Mouse (Mus musculus) layer of hippocampus, postnatal 14 days (tissue): Measurements from ENCODE around the gene Nod2. TPM values are rescaled to one million over a fixed set of nuclear protein-coding genes. Genes with fewer than 3 reads are reported as not detected.

Source experiments
- DNase-seq, 2 experiments: peaks; one replicate each; pipeline ENCODE4 v3.0.0; 2021 to 2022; ENCODE audit warnings: low spot score in 2 of 2, mixed read lengths in 1 of 2
- long read RNA-seq, 2 experiments: library from polyadenylated mRNA; stranded (forward); transcript quantifications; one replicate each; pipeline ENCODE4 v2.0.0; 2021
- total RNA-seq, 2 experiments: library from RNA; stranded (reverse); gene quantifications; 2 replicates each; pipeline ENCODE4 v1.2.3; 2021

Nod2 gene
- under 1 TPM; 0.37 to 0.60 TPM for total RNA-seq
- long read RNA-seq, experiment 1: 0 reads
- long read RNA-seq, experiment 2: 0 reads

GRCm38 (mm10) chr8:88646837-88647778 is at the start of gene Nod2:
Gene Nod2, plus strand, starts transcription at chr8:88647315.
- DNase-seq: no peak

GRCm38 (mm10) chr8:88598578-88598977 is 48.5 kb upstream of the Nod2 start:
- DNase-seq: no peak

GRCm38 (mm10) chr8:88599491-88599890 is 47.6 kb upstream of the Nod2 start:
- DNase-seq: no peak

DNA sequence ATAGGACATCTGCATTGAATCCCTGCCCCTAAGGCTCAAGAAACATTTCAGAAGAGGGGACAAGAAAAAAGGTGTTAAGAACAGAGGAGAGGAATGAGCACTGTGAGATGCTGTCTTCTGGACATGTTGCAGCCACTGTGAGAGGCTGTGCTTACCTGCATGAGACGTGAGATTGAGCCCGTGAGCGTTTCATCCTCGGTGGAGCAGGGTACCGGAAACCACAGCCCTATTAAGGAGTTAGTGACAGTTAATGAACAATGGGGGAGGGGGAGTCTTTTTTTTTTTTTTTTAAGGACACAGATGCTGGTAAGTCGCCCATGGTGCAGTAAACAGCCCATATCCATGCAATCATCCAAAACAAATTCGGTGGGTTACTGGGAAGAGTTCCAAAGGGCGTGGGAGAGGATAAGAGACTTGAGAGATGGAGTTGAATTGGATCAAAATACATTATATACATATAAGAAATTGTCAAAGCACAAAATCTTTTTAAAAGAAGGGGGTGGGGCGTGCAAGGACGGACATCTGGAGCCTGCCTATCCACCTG is 43.6 kb upstream of the Nod2 start:
- DNase-seq: no peak

- peak in 1 of 2 experiments; percentile 27 for DNase-seq
Measured at GRCm38 (mm10) chr8:88604065-88605038, 42.8 kb upstream of the Nod2 start.

DNA sequence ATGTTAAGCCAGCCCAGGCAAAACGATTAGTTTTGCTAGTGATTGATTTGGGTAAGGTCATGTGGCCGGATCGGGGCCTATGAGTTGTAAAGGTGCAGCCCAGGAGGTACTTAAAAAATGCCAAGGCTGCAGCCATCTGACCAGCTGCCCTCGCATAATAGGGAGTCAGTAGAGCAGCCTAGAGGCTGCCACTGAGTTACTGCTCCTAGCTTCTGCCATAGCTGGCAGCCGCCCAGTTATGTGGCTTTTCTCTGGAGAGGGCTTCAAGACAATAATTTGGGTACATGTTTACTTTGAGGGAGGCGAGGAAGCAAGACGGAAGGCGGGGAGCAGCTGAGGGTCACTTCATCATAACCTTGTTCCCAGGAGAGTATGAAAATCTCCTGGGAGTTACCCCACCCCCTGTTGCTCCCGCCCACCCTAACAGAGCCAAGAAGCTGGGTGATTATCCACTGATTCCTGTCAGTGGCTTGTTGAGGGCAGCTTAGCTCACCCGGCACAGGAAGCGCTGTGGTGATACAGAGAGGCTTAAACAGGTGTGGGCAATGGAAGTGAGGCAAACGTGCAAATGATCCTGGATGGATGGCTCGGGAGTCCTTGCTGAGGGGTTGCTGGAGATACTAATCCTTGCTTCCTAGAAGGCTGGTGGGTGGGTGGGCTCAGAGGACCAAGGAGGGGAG is 41.6 kb upstream of the Nod2 start:
- no peak for DNase-seq

DNA sequence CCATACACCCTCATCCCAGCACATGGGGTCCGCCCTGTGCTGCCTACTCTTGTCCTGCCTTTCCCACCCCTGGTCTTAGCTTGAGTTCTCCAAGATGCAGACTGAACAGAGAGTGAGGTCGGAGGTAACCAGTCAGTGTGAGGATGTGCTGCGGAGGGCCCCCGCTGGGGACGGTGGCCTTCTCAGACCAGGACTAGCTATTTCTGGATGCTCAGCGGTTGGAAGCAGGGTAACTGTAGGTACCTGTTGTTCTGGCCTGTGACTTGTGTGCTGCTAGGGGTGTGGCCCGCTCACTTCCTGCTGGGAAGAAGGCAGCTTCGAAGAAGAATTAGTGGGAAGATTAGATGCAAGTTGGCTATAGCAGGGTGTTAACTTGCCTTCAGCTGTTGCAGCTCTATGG is 38.1 kb upstream of the Nod2 start:
- DNase-seq: no peak

DNA sequence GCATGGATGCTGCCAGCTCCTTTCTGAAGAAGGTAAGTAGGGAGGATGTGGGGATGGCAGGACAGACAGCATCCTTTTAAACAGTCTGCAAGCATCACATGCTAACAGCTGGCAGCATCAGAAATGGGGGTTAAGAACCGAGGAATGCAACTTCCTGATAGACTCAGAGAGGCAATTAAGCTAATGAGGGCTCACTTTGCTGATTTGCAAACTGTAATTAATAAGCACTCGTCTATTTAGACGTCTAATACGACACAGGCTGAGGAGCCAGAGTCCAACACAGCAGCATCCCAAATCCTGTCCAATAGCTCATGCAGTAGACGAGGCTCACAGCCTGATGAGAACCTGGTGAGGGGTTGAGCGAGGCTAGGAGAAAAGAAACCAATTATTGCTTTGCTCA is 36.8 kb upstream of the Nod2 start:
- DNase-seq: no peak

DNA sequence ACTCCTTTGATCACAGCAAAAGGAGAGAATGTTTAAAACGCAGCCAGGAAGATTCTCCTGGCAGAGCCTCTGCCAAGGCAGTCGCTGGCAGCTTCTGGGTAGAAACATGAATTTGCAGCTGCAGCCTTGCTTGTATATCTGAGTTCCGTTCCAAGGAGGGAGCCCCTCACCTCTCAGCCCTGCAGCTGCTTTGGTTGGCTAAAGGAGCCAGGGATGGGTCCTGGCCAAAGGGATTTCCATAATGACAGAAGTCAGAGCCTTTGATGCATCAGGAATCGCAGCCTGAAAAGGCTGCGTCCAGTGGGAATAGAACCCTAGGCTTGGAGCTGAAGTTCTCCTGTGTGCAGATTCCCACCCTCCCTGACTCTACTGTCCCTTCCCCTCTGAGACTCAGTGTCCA is 32.1 kb upstream of the Nod2 start:
- DNase-seq: no peak

DNA sequence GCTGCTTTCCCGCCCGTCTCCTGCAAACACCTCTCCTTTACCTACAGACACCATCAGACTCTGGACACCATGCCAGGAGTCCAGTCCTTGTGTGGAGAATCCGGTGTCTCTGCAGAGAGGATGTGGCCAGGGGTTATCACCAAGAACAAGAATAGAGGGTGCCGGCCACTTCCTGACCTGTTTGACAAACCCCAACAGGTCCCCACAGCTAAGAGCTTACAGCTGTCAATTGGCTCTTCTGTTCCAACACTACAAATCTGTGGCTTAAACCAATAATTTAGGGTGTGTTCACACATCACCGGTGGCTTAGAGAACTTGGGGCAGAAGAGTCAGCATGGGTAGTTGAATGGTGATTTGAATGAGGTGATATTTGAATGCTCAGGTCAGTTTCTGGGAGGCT is 28.5 kb upstream of the Nod2 start:
- DNase-seq: no peak

DNA sequence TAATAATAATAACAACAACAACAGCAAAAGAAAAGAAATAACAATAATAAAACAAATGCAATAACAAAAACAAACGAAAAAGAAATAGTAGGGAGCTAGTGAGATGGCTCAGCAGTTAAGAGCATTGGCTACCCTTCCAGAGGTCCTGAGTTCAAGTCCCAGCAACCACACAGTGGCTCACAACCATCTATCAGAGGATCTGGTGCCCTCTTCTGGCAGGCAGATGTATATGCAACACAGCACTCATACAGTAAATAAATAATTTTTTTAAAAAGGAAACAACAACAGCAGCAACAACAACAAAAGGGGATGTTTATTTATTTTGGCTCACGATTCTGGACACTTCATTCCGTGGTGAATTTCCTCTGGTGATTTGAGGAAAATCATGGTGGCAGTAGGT is 27.6 kb upstream of the Nod2 start:
- no peak for DNase-seq

DNA sequence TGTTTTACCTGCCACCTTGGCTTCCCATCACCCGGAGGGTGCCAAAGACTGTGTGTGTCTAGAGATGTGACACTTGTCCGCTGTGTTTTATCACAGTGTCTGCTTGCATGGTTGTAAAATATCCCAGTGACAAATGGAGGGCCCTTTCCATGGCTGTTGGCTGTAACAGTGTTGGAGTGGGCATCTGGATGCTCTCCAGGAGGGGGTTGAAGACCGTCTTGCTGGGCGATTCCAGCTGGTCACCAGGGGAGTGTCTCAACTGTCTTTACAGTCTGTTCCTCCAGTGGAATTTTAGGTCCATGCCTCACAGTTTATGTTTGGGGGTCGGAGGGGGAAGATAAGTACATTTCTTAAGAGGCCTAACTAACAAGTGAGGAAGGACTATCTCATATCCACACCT is 26.2 kb upstream of the Nod2 start:
- no peak for DNase-seq

DNA sequence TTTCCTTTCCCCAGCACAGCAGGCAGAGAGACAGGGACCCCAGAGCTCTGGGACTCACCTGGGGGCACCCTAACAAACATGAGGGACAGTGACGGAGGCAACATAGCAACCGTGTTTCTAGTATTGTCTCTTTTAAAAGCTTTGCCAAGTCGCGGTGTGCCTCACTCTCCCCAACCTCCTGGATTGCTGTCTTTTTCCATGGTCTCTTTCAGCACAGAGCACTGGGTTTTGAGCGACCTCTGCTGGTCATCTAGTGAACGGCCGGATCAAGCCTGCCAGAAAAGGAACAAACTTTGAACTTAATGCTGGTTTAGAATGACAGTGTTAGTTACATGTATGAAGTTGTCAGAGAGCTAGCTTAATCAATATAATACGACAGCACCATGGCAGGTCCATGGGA is 25.7 kb upstream of the Nod2 start:
- DNase-seq: peak; percentile 80 to 84

- no peak for DNase-seq
Measured at GRCm38 (mm10) chr8:88623351-88623750, 23.8 kb upstream of the Nod2 start.

GRCm38 (mm10) chr8:88624276-88624675 is 22.8 kb upstream of the Nod2 start:
- no peak for DNase-seq

DNA sequence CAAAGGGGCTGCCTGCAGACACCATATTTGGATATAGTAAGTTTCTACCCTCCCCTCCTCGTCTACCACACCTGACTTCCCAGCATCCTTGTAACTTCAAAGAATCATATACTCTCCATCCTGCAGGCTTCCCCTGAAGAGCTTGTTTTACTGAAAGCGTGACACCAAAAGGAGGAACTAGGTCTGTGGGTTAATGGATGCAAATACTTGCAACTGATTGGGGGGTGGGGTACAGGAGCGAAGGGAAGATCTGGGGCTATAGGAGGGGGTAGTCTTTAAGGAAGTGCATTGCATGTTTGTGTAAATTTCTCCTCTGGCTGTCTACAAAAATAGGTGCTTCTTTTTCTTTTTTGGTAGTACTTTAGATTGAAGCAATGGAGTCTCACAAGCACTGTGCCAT is 20.7 kb upstream of the Nod2 start:
- DNase-seq: no peak

DNA sequence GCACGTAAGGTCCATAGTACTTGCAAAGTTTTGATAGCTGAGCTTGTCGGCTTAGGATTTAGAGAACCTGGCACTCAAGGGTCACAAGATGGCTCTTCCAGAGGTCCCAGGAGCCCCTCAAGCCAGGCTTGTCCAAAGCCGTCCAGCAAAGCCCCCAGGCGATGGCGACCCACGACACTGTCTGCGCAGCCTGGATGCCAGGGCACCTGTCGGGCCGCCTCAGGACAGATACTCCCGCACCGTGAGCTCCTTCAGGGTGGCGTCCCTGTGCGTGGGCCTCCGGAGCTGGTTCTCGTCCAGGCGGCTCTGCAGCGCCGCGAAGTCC is 20.2 kb upstream of the Nod2 start:
- DNase-seq: no peak

DNA sequence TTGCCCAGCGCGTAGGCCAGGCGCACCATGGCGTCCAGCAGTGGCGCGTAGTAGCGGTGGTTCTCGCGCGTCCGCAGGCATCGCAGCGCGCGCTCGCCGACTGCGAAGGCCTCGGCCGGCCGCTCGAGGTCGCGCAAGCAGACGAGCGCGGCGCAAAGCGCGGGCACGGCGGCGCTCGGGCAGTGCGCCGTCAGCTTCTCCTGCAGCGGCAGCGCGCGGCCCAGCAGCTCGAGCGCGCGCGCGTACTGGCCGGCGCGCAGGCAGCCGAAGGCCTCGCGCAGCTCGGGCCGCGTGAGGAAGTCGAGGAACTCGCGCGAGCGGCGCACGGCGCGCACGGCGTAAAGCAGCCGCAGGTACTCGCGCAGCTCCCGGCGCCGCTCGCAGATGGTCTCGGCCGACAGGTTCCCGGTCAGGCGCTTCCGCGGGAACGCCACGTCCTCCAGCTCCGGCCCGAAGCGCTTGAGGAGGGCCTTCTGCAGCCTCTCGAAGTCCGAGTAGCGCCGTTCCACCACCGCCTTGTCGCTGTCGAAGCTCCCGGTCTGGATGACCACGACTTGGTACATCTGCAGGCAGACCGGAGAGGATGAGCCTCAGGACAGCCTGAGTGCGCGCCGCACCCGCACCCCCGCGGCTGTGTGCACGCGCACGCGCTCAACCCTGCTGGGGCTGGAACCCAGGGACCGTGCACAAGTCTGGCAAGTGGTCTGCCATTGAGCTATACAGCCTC is 19.7 kb upstream of the Nod2 start:
- DNase-seq: peak; percentile 67 to 78

GRCm38 (mm10) chr8:88628001-88628774 is 18.9 kb upstream of the Nod2 start:
- DNase-seq: no peak

DNA sequence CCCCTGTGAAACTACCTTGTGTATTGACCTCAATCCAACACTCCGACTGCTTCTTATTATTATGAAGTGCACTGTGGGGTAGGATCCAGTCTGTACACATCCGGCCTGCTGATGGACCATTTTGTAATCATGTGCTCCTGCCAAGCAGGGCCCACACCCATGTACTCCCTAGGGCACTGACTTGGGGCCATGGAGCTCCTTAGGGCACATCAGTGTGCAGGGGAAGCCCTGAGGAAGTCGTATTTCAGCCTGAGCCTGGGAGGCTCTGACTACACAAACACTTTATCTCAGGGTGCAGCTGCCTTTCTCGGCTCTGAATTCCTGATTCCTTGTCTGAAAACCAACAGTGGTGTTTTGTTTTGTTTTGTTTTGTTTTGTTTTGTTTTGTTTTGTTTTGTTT is 16.9 kb upstream of the Nod2 start:
- DNase-seq: no peak
